Mouse (Mus musculus) liver, embryonic 12.5 days (tissue): Measurements from ENCODE around the gene Hist3h2ba. TPM values are rescaled to one million over a fixed set of nuclear protein-coding genes. Genes with fewer than 3 reads are reported as not detected.

Experiments
- ATAC-seq: fragments of 200-750 bp; cut with Nextera tagmentation; 2 replicates; pipeline ENCODE4 v1.8.0; 2017; ENCODE audit warnings: moderate number of reproducible peaks, mild to moderate bottlenecking, moderate library complexity
- H3K27ac ChIP-seq: fragments of 300-500 bp; sonication (generic); 2 replicates; pipeline ENCODE4 v1.5.1; 2016; ENCODE audit warnings: mild to moderate bottlenecking
- H3K27me3 ChIP-seq: fragments of 300-500 bp; sonication (generic); replicated peaks from 2 replicates; pipeline ENCODE4 v1.6.1; 2016; ENCODE audit warnings: mild to moderate bottlenecking, moderate library complexity
- H3K36me3 ChIP-seq: fragments of 300-500 bp; sonication (generic); 2 replicates; pipeline ENCODE4 v1.6.1; 2016; ENCODE audit warnings: mild to moderate bottlenecking, moderate library complexity
- H3K4me1 ChIP-seq: fragments of 300-500 bp; sonication (generic); 2 replicates; pipeline ENCODE4 v1.6.1; 2016
- H3K4me2 ChIP-seq: fragments of 300-500 bp; sonication (generic); 2 replicates; pipeline ENCODE4 v1.6.1; 2016; ENCODE audit warnings: mild to moderate bottlenecking, moderate library complexity
- H3K4me3 ChIP-seq: fragments of 300-500 bp; sonication (generic); 2 replicates; pipeline ENCODE4 v1.5.1; 2016; ENCODE audit warnings: mild to moderate bottlenecking, moderate library complexity
- H3K9ac ChIP-seq: fragments of 300-500 bp; sonication (generic); 2 replicates; pipeline ENCODE4 v1.6.1; 2016; ENCODE audit warnings: mild to moderate bottlenecking, moderate library complexity
- H3K9me3 ChIP-seq: fragments of 300-500 bp; sonication (generic); replicated peaks from 2 replicates; pipeline ENCODE4 v1.6.1; 2016; ENCODE audit warnings: mild to moderate bottlenecking, moderate library complexity
- WGBS: fragments of 180-500 bp; shearing (Covaris S2); methylation state at CpG from one replicate; pipeline ENCODE4 v1.1.7; 2016; ENCODE audit not compliant: insufficient replicate concordance; 5-methylcytosine and 5-hydroxymethylcytosine counted together
- polyA plus RNA-seq: library from polyadenylated mRNA; unstranded; fragments of >200 nt; fragmentation: Nextera tagmentation; extraction: Ambion mirVana; gene quantifications from 2 replicates; pipeline ENCODE4 v1.2.1, GENCODE M21; 2016

Hist3h2ba gene
- polyA plus RNA-seq, 1 experiment from 2014 or later: 5.7 TPM

DNA sequence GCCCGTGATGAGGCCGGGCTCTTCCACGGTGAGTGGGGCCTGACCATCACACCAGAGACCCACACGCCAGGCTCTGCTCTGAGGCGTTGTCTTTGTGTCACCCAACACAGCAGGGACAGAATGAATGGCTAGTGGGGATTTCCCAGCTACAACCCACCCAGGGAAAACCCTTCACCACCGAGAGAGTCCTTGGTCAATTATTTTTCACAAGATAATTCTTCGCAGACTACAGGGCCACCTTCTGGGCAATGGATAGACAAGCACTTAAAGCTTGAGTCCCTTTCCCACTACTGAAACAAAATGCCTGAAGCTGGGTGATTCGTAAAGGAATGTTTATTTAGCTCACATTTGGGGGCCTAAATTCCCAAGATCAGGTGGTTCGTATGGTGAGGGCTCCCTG lies 26.3 kb upstream of the Hist3h2ba start:
- H3K27ac ChIP-seq: no peak overlapping the region
- peaks cover 42% of the 10 kb centered on the region for H3K36me3 ChIP-seq
- no peak for ATAC-seq
- WGBS: 81% methylated on average over 9 of the region's 9 CpGs
- H3K4me3 ChIP-seq: no peak overlapping the region
- no peak overlapping the region for H3K9ac ChIP-seq
- H3K4me1 ChIP-seq: peaks cover 52% of the 10 kb centered on the region
- H3K27me3 ChIP-seq: peaks cover 13% of the 10 kb centered on the region
- no peak overlapping the region for H3K4me2 ChIP-seq
- H3K9me3 ChIP-seq: no peaks in the 10 kb centered on the region

DNA sequence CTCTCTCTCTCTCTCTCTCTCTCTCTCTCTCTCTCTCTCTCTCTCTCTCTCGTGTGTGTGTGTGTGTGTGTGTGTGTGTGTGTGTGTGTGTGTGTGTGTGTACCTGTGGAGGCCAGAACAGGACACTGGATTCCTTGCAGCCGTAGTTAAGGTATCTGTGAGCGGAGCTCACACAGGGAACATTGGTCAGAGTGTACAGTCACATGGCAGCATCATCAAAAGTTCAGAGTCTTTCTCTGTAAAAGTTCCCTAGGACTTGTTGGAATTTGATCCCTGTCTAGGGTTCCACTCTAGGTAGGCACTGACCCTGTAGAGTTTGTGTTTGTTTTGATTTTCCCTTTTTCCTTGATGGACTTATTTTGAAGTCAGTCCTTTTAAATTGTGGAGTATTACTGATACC lies 22.1 kb upstream of the Hist3h2ba start:
- Histone ChIP-seq H3K4me3 (no peak overlapping the region), H3K9ac (0 out of 2 replicates have a peak overlapping the region, but pooled peaks have one; percentile 5), H3K4me1 (peaks cover 53% of the 10 kb centered on the region), H3K9me3 (no peaks in the 10 kb centered on the region), H3K27me3 (peaks cover 13% of the 10 kb centered on the region), H3K27ac (no peak overlapping the region), H3K4me2 (no peak overlapping the region), H3K36me3 (peaks cover 35% of the 10 kb centered on the region)
- ATAC-seq: no peak
- WGBS: 83% methylated on average over 2 of the region's 3 CpGs

DNA sequence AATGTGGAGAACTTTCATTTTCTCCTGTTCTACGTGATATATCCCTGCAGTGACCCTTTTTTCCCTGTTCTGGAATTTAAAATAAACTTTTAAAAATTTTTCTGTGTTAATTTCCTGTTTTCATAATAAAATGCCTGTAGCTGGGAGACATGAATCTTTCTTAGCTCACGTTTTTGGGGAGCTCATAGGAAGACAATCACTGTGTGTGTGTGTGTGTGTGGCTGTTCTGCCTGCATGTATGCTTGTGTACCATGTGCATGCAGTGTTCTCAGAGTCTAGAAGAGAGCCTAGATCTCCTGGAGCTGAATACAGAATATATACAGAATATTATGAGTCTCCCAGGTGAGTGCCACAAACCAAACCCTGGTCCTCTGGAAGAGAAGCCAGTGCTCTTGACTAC lies 21.7 kb upstream of the Hist3h2ba start:
- H3K4me2 ChIP-seq: no peak overlapping the region; the same call in 1 of the 2 replicates
- H3K27me3 ChIP-seq: peaks cover 13% of the 10 kb centered on the region
- peaks cover 56% of the 10 kb centered on the region for H3K4me1 ChIP-seq
- no peak overlapping the region for H3K4me3 ChIP-seq
- no peaks in the 10 kb centered on the region for H3K9me3 ChIP-seq
- WGBS: 61% methylated on average over 2 of the region's 2 CpGs
- H3K36me3 ChIP-seq: peaks cover 35% of the 10 kb centered on the region
- no peak for ATAC-seq
- no peak overlapping the region for H3K27ac ChIP-seq
- H3K9ac ChIP-seq: no peak overlapping the region

DNA sequence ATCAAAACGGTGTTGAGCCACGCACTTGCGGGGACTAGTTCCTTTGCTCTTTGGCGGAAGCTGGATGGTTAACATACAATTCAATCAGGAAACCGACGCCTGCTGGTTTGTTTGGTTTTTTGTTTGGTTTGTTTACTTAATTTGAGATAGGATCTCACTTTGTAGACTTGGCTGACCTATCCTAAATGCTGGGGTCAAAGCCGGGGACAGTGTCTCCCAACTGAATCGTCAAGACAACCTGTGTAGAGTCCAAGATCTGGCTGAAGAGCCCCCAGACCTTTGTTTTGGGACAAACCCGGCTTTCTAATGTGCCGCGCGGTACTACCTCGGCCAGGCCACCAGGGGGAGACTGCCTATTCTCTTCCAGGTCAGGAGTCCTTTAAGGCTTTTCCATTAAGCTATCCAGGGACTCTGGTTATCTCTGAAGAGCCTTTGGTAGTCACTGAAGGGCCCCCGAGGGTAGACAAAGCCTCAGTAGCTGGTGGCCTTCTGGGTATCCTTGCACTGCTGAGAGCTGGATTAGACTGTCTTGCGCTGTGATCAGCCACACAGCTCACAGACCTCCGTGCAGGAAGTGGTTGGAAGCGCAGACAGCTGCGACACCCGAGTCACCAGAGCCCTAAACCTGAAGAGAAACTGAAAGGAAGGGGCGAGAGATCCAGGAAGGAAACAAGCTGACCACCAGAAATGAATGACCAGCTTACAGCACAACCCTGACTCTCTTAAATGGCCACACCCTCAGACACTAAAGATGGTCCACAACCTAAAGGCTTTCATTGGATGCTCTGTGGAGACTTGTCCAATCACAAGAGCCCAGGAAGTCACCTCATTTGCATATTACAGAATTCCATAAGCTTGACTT lies 20.7 kb upstream of the Hist3h2ba start:
- H3K27me3 ChIP-seq: peaks cover 12% of the 10 kb centered on the region
- peak overlapping the region; percentile 59 for H3K4me3 ChIP-seq
- H3K4me1 ChIP-seq: peaks cover 56% of the 10 kb centered on the region
- peak overlapping the region; percentile 92 for H3K27ac ChIP-seq
- no peaks in the 10 kb centered on the region for H3K9me3 ChIP-seq
- peaks cover 35% of the 10 kb centered on the region for H3K36me3 ChIP-seq
- H3K9ac ChIP-seq: peak overlapping the region; percentile 75
- WGBS: 3% methylated on average over 20 of the region's 20 CpGs
- peak overlapping the region; percentile 83 for H3K4me2 ChIP-seq
- ATAC-seq: peak; percentile 78

DNA sequence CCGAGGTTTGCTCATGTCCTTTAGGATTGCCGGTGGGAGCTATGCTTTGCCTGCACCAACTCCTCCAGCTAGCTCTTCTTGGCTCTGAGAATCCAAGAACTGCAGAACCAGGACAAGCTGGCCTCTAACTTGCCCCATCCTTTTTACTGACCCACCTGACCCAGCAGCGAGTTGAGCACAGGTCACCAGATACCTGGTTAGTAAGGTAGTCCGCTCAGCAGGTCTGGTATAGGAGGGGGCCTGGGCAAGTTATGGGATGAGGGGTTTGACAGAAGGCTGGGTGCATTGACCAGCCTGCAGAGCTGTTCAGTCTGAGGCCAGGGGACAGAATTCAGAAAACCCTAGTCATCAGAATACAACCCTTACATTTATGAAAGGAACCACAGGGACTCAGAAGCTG lies 19.7 kb upstream of the Hist3h2ba start:
- no peak overlapping the region for H3K4me3 ChIP-seq
- H3K27me3 ChIP-seq: peaks cover 1% of the 10 kb centered on the region; the same call in 1 of the 2 replicates
- no peaks in the 10 kb centered on the region for H3K9me3 ChIP-seq
- 53% methylated on average over 4 of the region's 4 CpGs for WGBS
- peak overlapping the region; percentile 54; the same call in 1 of the 2 replicates for H3K9ac ChIP-seq
- no peak for ATAC-seq
- H3K4me2 ChIP-seq: no peak overlapping the region; the same call in 1 of the 2 replicates
- H3K4me1 ChIP-seq: peaks cover 56% of the 10 kb centered on the region
- H3K36me3 ChIP-seq: peaks cover 35% of the 10 kb centered on the region
- H3K27ac ChIP-seq: peak overlapping the region; percentile 92

DNA sequence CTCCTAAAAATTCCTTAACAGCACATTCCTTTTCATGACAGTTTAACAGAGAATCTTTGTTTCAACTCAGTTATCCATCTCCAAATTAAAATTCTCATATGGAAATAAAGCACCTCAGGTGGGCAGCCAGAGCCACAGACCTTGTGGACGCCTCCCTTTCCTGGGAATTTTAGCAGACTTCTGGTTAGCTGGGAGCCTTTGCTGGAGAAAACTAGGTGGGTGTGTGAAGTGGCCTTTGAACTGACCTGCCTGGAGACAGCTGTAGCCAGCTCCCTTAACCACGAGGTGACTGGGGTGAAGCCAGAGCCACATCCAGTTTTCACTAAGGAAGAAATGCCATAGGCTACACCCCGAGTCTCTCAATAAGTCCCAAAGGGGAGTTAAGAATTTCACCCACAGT lies 19.1 kb upstream of the Hist3h2ba start:
- no peak for ATAC-seq
- H3K4me1 ChIP-seq: peaks cover 56% of the 10 kb centered on the region
- H3K9me3 ChIP-seq: no peaks in the 10 kb centered on the region
- H3K9ac ChIP-seq: peak overlapping the region; percentile 54
- WGBS: 41% methylated on average over 3 of the region's 3 CpGs
- H3K27me3 ChIP-seq: no peaks in the 10 kb centered on the region
- peak overlapping the region; percentile 16 for H3K4me2 ChIP-seq
- peak overlapping the region; percentile 92 for H3K27ac ChIP-seq
- no peak overlapping the region for H3K4me3 ChIP-seq
- H3K36me3 ChIP-seq: peaks cover 40% of the 10 kb centered on the region

DNA sequence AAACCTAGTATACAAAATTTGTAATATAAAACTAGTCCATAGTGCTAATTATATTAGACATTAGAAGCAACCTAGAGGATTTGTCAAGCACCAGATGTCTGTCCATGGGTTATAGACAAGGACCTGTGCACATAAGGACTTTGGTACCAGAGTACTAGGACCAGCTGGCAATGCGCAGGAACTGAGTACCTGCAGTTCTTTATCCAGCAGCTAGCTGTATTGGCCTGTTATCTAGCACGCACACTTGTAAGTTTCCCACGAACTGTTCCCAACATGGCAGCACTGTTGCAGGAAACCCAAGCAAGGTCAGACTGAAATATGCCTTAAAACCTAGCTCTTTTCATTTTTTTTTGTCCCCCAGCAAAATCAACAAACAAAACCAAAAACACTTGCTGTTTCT lies 18.5 kb upstream of the Hist3h2ba start:
- no peaks in the 10 kb centered on the region for H3K9me3 ChIP-seq
- no peaks in the 10 kb centered on the region for H3K27me3 ChIP-seq
- peak overlapping the region; percentile 16 for H3K4me2 ChIP-seq
- H3K4me3 ChIP-seq: no peak overlapping the region
- peak; percentile 68 for ATAC-seq
- H3K27ac ChIP-seq: peak overlapping the region; percentile 92
- H3K9ac ChIP-seq: 0 out of 2 replicates have a peak overlapping the region, but pooled peaks have one; percentile 23
- peaks cover 46% of the 10 kb centered on the region for H3K36me3 ChIP-seq
- WGBS: 24% methylated on average over 3 of the region's 3 CpGs
- peaks cover 56% of the 10 kb centered on the region for H3K4me1 ChIP-seq

DNA sequence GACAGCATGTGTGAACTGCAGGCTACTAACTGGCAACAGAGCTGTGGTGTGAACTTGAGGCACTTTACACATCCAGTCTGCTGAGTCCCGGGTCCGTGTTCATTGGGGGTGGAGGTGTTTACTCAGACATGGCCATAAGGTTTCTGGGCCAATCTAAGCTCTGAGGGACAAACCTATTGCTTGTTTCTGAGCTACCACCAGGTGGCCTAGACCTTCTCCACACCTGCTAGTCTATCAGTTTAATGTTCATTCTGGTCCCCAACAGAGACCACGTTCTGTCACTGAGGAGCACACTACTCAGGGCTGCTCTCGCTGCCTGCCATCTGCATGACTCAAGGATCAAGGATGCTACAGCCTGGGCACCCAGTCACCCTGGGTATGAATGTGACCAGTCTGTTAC lies 17.1 kb upstream of the Hist3h2ba start:
- Histone ChIP-seq H3K4me3 (no peak overlapping the region), H3K9me3 (no peaks in the 10 kb centered on the region), H3K27ac (peak overlapping the region; percentile 92), H3K27me3 (no peaks in the 10 kb centered on the region), H3K4me1 (peaks cover 61% of the 10 kb centered on the region), H3K9ac (no peak overlapping the region), H3K36me3 (peaks cover 59% of the 10 kb centered on the region), H3K4me2 (no peak overlapping the region)
- whole genome bisulfite sequencing: 73% methylated on average over 4 of the region's 4 CpGs
- no peak for ATAC-seq

DNA sequence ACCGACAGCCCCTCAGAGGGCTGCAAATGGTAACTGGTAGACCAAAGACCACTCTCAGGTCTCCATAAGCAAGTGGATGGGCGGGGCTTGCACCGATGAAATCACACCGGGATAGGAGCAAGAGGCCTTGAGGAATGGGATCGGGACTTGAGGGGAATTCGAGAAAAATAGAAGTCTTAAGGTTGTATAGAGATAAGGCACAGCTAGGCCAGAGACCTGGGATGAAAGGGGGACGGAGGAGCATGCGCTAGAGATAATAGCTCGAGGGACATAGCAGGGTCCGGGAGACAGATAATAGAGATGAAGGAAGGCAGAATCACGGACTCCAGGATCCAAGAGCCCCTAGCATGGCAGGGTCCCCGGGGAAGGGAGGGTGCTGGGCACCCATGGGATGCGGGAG lies 10.8 kb upstream of the Hist3h2ba start:
- Histone ChIP-seq H3K9me3 (no peaks in the 10 kb centered on the region), H3K4me1 (peaks cover 37% of the 10 kb centered on the region), H3K4me2 (peak overlapping the region; percentile 96), H3K27ac (peak overlapping the region; percentile 96), H3K27me3 (peaks cover 9% of the 10 kb centered on the region), H3K9ac (peak overlapping the region; percentile 98), H3K36me3 (peaks cover 42% of the 10 kb centered on the region), H3K4me3 (peak overlapping the region; percentile 85)
- 1% methylated on average over 13 of the region's 13 CpGs for WGBS
- peak; percentile 50 for ATAC-seq

DNA sequence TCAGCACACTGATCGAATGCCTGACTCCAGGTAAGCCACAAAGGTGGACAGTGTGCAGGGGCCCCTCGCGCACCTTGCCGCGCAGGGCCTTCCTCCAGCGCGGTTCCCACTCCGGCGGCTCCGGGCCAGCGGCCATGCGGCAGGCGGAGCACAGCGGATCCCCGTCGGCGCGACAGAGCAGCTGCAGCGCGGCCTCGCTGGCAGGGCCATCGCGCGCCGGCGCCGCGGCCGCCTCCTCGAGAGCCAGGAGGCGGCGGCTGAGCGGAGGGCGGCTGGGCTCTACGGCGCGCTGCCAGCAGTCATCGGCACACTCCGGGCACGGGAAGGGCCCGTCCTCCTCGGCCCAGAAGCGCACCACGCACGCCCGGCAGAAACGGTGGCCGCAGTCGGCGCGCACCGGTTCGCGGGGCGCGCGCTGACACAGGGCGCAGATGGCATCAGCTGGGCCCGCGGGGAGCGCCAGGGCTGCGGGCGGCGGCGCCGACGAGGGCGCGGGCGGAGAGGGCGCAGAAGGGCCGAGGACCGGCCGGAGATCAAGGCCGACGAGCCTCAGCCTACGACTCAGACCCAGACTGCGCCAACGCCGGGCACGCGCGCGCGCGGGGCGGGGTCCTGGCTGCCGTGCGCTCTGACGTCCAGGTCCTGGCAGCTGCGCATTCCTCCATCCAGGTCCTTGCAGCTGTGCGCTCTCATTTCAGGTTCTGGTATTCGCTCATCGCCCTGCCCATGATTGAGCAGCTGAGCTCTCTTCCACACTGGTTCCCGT lies 10.2 kb upstream of the Hist3h2ba start, which contains the start of gene Rnf187:
TSS of gene Rnf187 (minus strand) at position 595 of the 766 bp plus-strand sequence.
- H3K4me1 ChIP-seq: peaks cover 37% of the 10 kb centered on the region
- H3K4me3 ChIP-seq: peak within 1 kb of the TSS; percentile 85
- peak within 1 kb of the TSS; percentile 96 for H3K4me2 ChIP-seq
- H3K36me3 ChIP-seq: peaks cover 36% of the 10 kb centered on the region
- H3K9me3 ChIP-seq: no peaks in the 10 kb centered on the region
- under 1% methylated on average over 74 of the region's 95 CpGs for WGBS
- H3K27ac ChIP-seq: peak within 1 kb of the TSS; percentile 96
- peak within 1 kb of the TSS; percentile 98 for H3K9ac ChIP-seq
- H3K27me3 ChIP-seq: peaks cover 15% of the 10 kb centered on the region
- ATAC-seq: peak; percentile 94

DNA sequence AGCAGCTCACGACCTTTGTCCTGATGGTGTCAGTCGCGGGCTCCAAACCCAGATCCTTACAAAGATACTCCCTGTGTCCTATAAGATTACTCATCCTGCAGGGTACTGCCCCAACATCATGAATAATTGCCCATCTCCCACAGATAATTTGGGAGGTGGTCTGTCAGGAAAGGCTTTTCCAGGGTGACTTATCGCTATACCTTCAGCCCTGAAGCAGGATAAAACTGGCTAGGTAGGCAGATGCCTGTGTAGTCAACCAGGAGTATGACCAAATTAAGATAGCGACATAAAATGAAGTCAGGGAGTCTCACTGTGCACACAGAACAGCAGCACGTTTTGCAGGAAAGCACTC lies 9.7 kb upstream of the Hist3h2ba start:
- H3K9me3 ChIP-seq: no peaks in the 10 kb centered on the region
- H3K4me3 ChIP-seq: peak overlapping the region; percentile 85
- no peak for ATAC-seq
- H3K27me3 ChIP-seq: peaks cover 21% of the 10 kb centered on the region
- peak overlapping the region; percentile 96 for H3K4me2 ChIP-seq
- peaks cover 37% of the 10 kb centered on the region for H3K4me1 ChIP-seq
- H3K36me3 ChIP-seq: peaks cover 30% of the 10 kb centered on the region
- peak overlapping the region; percentile 98 for H3K9ac ChIP-seq
- 16% methylated on average over 6 of the region's 6 CpGs for WGBS
- peak overlapping the region; percentile 96 for H3K27ac ChIP-seq

DNA sequence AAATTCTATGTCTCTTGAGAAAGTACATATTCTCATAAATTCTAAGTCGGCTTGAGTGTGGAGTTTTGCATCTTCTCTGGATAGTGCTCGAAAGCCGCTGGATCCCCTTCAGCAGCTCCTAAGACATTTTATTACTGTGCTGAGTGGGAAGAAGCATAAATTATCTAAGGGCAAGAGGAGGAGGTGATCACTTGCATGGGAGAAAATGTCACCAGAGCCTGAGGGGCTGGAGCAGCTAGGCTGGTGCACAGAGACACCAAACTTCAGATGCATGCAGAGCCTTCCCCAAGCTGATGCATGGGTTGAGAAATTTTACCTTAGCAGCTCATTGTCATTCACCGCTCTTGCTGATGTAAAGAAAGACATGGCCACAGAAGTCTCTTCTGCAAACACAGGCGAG lies 4.6 kb upstream of the Hist3h2ba start:
- peaks cover 24% of the 10 kb centered on the region for H3K4me1 ChIP-seq
- no peaks in the 10 kb centered on the region for H3K9me3 ChIP-seq
- H3K36me3 ChIP-seq: no peaks in the 10 kb centered on the region
- no peak overlapping the region for H3K4me3 ChIP-seq
- no peak for ATAC-seq
- no peak overlapping the region for H3K27ac ChIP-seq
- WGBS: 68% methylated on average over 5 of the region's 5 CpGs
- no peak overlapping the region for H3K4me2 ChIP-seq
- H3K27me3 ChIP-seq: peaks cover 70% of the 10 kb centered on the region
- no peak overlapping the region for H3K9ac ChIP-seq
